Mouse (Mus musculus): ENCODE data around the gene Pnkd. TPM values are rescaled to one million over a fixed set of nuclear protein-coding genes. Genes with fewer than 3 reads are reported as not detected.
"Not testable (repeated sequence)": the region's sequence is repeated elsewhere in the genome, so short reads cannot be mapped to it uniquely, and the experiment has no call there.

Gene Pnkd
- total RNA-seq, 2 experiments from 2014 or later = 22.8 to 50.1 TPM

- no peak for ATAC-seq (replicated peaks; ENCODE audit: low FRiP score, low TSS enrichment, poor library complexity, severe bottlenecking)
Observed at GRCm38 (mm10) chr1:74394311-74394710, 109.6 kb downstream of the Pnkd start.

GRCm38 (mm10) chr1:74394858-74395257 is 110.1 kb downstream of the Pnkd start:
- ATAC-seq (replicated peaks; ENCODE audit: low FRiP score, low TSS enrichment, poor library complexity, severe bottlenecking) = no peak

GRCm38 (mm10) chr1:74395290-74395689 is 110.6 kb downstream of the Pnkd start:
- ATAC-seq (replicated peaks; ENCODE audit: low FRiP score, low TSS enrichment, poor library complexity, severe bottlenecking) = no peak

GRCm38 (mm10) chr1:74396456-74397222 is 111.9 kb downstream of the Pnkd start:
- ATAC-seq (replicated peaks; ENCODE audit: low FRiP score, low TSS enrichment, poor library complexity, severe bottlenecking) = not testable (repeated sequence)

GRCm38 (mm10) chr1:74397268-74397918 is 112.7 kb downstream of the Pnkd start:
- peak; percentile 81 for ATAC-seq (replicated peaks; ENCODE audit: low FRiP score, low TSS enrichment, poor library complexity, severe bottlenecking)

- peak; percentile 55 for ATAC-seq (replicated peaks; ENCODE audit: low FRiP score, low TSS enrichment, poor library complexity, severe bottlenecking)
Observed at GRCm38 (mm10) chr1:74397919-74398451, 113.3 kb downstream of the Pnkd start.

- ATAC-seq (replicated peaks; ENCODE audit: low FRiP score, low TSS enrichment, poor library complexity, severe bottlenecking) = no peak
Observed at GRCm38 (mm10) chr1:74400531-74400930, 115.8 kb downstream of the Pnkd start.

GRCm38 (mm10) chr1:74401015-74401702 is 116.4 kb downstream of the Pnkd start:
- ATAC-seq (replicated peaks; ENCODE audit: low FRiP score, low TSS enrichment, poor library complexity, severe bottlenecking) = no peak

Other genes with a start within 250 kb of the Pnkd start
- 62.1 and 69.2 TPM in 2 replicates for gene Tns1, start 160.5 kb upstream of the Pnkd start, total RNA-seq (2014; fragmentation: Nextera tagmentation)
- gene Tns1, start 160.5 kb upstream of the Pnkd start, total RNA-seq (2017) = 17.3 and 25.3 TPM in 2 replicates
- not detected in 2 replicates for gene Rufy4, start 159.4 kb upstream of the Pnkd start, total RNA-seq (2014; fragmentation: Nextera tagmentation)
- 0.70 TPM in 1 of 2 replicates, not detected in the other for gene Rufy4, start 159.4 kb upstream of the Pnkd start, total RNA-seq (2017)
- 1.5 TPM in 1 of 2 replicates, not detected in the other for gene Cxcr2, start 130.9 kb upstream of the Pnkd start, total RNA-seq (2014; fragmentation: Nextera tagmentation)
- gene Cxcr2, start 130.9 kb upstream of the Pnkd start, total RNA-seq (2017) = 0.38 and 0.57 TPM in 2 replicates
- not detected in 2 replicates for gene Cxcr1, start 90.3 kb upstream of the Pnkd start, total RNA-seq (2014; fragmentation: Nextera tagmentation)
- not detected in 2 replicates for gene Cxcr1, start 90.3 kb upstream of the Pnkd start, total RNA-seq (2017)
- gene Arpc2, start 48.8 kb upstream of the Pnkd start, total RNA-seq (2014; fragmentation: Nextera tagmentation) = 211 and 242 TPM in 2 replicates
- gene Arpc2, start 48.8 kb upstream of the Pnkd start, total RNA-seq (2017) = 228 and 233 TPM in 2 replicates
- gene Gpbar1, start 6.4 kb upstream of the Pnkd start, total RNA-seq (2014; fragmentation: Nextera tagmentation) = 1.0 TPM in 1 of 2 replicates, not detected in the other
- not detected in 2 replicates for gene Gpbar1, start 6.4 kb upstream of the Pnkd start, total RNA-seq (2017)
- gene Aamp, start 192 bp upstream of the Pnkd start, total RNA-seq (2014; fragmentation: Nextera tagmentation) = 78.9 and 90.5 TPM in 2 replicates
- 84.4 and 95.3 TPM in 2 replicates for gene Aamp, start 192 bp upstream of the Pnkd start, total RNA-seq (2017)
- 10.1 and 16.8 TPM in 2 replicates for gene Tmbim1, start 20.7 kb downstream of the Pnkd start, total RNA-seq (2014; fragmentation: Nextera tagmentation)
- 13.6 and 13.9 TPM in 2 replicates for gene Tmbim1, start 20.7 kb downstream of the Pnkd start, total RNA-seq (2017)
- gene Catip, start 77.2 kb downstream of the Pnkd start, total RNA-seq (2014; fragmentation: Nextera tagmentation) = not detected in 2 replicates
- gene Catip, start 77.2 kb downstream of the Pnkd start, total RNA-seq (2017) = not detected in 2 replicates
- not detected in 2 replicates for gene Slc11a1, start 90.3 kb downstream of the Pnkd start, total RNA-seq (2014; fragmentation: Nextera tagmentation)
- gene Slc11a1, start 90.3 kb downstream of the Pnkd start, total RNA-seq (2017) = 0.42 TPM in 1 of 2 replicates, not detected in the other
- gene Ctdsp1, start 106.6 kb downstream of the Pnkd start, total RNA-seq (2014; fragmentation: Nextera tagmentation) = 84.0 and 87.0 TPM in 2 replicates
- gene Ctdsp1, start 106.6 kb downstream of the Pnkd start, total RNA-seq (2017) = 19.5 and 26.8 TPM in 2 replicates
- gene Vil1, start 124.4 kb downstream of the Pnkd start, total RNA-seq (2014; fragmentation: Nextera tagmentation) = not detected in 2 replicates
- gene Vil1, start 124.4 kb downstream of the Pnkd start, total RNA-seq (2017) = not detected in 2 replicates
- 65.5 and 83.3 TPM in 2 replicates for gene Cnot9, start 221.1 kb downstream of the Pnkd start, total RNA-seq (2014; fragmentation: Nextera tagmentation)
- 122 and 130 TPM in 2 replicates for gene Cnot9, start 221.1 kb downstream of the Pnkd start, total RNA-seq (2017)